Mouse (Mus musculus) embryo, embryonic 11 days (tissue): ENCODE results near the gene Adamtsl1.

Source experiments
- DNase-seq: peaks from one replicate; pipeline ENCODE4 v3.0.0-alpha.2; 2015

Adamtsl1 gene

DNA sequence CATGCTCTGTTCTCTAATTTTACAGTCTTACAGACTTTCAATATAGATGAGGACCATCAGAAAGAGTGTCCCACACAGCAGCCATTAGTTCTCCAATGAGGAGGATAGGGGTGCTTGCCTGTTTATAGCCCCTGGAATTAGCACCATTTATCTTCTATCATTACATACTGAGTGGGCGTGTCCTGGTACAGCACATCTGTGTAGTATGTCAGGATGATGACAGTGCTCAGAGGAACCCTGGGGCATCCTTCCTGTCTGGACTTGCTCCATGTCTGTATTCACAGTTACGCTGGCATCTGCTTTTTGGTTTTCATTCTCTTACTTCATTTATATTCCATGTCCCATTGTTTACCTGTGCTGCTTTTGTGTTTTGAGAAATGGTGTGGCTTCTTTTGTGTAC is 304.5 kb downstream of the Adamtsl1 start:
- no peak for DNase-seq

DNA sequence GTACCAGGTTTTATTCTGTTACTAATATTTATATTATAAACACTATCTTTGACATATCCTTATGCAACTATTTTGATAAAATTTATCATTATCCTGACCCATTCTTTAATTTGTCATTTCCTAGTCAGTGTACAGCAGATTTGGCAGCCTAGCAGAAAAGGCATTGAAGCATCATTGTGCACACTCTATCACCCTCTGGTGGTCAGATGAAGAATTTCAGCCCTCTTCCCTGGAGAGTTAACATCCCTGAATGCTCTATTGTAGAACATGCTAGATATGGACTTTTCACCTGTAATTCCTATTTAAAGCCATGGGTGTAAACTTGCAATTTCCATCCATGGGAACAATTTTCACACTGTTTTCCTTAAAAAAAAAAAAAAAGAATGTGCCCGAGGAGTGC is 305.2 kb downstream of the Adamtsl1 start:
- DNase-seq, result peak; percentile 62

DNA sequence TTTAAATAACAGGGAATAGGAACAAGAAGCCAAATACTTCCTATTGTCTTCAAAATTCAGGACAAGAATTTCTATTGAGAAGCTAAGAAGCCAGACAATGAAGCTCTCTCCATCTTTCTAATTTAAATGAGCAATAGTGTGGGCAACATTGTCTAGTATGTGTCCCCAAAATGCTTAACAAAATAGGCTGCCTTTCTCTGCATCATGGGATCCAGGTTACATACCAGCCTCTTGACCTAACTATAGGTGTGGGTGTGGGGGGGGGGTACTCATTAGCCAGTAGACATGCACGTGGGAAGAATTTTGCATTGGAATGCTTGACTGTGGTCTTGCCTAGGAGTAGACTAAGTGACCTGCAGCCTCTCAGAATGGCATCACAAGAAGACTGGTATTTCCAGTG is 305.9 kb downstream of the Adamtsl1 start:
- DNase-seq, result no peak

- DNase-seq, result no peak
Measured at GRCm38 (mm10) chr4:85823952-85824704, 310.2 kb downstream of the Adamtsl1 start.

DNA sequence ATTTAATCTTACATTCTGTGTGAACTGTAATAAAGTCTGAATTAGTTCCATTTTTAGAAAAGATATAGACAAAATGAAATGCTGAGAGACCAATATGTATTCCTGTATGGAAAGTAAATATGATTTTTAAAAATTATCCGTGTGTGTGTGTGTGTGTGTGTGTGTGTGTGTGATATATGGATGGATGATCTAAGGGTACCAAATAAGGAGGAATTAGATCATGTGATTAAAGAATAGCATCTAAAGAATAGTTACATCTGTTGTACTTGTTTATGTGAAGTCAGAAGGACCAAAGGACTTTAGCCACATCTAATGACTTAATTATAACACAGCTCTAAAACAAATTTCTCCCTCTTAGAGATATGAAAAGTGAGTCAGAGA is 310.7 kb downstream of the Adamtsl1 start:
- no peak for DNase-seq

DNA sequence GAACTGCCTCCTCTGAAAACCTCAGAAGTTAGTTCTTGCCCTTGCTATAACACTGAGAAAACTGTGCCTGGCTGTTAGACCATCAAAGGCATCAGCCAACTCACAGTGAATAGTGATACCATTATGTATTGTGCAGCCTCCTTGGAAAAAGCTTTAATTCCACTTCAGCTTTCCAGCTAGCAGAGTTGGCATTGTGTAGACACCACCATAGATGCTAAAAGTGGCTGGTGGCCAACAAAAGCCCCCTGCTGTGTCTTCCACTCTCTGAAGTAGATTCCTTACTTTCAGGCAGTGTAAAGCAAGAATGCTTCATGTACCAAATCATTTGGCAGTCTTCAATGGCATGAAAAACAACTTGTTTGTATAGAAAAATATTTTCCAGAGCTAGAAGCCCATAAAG is 323.1 kb downstream of the Adamtsl1 start:
- DNase-seq, result no peak

- DNase-seq, result no peak
Measured at GRCm38 (mm10) chr4:85837532-85837965, 323.6 kb downstream of the Adamtsl1 start.

- peak; percentile 27 for DNase-seq
Measured at GRCm38 (mm10) chr4:85838031-85838430, 324.1 kb downstream of the Adamtsl1 start.

GRCm38 (mm10) chr4:85842113-85842512 is 328.1 kb downstream of the Adamtsl1 start:
- DNase-seq, result no peak

DNA sequence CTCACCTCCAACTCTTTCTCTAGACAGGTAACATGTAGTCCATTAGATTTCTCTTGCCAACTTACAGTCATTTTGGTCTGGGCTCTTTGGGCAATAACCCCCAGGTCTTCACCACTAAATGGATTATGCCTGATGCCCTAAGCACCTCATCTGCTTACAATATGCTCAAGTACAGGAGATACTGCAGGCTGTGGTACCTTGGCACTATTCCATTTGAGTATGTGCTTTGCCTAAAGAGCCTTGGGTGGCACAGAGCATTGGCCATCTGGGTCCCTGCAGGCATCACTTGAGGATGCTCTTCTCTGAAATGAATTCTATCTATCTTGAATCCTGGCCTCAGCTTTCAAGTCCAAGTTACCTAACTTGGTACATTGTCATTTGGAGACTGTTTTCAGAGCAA is 330.4 kb downstream of the Adamtsl1 start:
- DNase-seq, result no peak

DNA sequence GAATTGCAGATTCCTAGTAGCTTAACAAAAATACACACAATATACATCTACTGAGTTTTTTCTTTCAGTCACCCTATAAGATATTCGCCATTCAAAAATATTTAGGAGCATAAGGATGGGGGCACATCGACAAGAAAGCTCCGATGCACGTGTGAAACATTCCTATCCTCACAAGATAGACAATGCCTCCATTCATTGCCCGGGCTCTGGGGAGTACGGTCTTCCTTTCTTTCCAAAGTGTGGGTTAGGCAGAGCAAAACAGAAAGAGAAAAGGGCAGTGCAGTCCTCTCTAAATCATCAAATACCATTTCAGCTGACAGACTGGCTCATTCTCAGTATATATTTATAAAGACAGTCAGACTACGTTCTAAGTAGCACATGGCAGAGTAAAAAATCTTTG is 332.0 kb downstream of the Adamtsl1 start:
- DNase-seq, result peak; percentile 59

GRCm38 (mm10) chr4:85853401-85853800 is 339.4 kb downstream of the Adamtsl1 start:
- DNase-seq, result no peak

DNA sequence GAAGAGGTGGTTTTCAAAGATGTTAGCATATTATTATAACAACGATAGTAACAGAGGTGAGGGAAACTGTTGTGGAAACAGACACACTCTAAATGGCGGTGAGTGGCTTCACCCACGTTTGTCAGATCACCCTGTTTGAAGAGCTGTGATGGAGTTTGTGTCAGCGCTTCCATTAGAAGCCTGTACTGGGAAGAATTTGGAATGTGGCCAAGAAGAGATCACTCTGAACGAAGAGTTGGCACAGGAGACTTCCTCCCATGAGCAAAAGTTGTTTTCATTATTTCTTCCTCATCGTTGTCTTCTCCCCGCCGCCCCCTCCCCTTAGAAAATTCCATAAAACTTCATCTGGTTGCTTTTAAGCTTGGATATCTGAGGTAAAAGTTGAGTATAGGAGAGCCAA is 340.5 kb downstream of the Adamtsl1 start:
- DNase-seq, result no peak

GRCm38 (mm10) chr4:85879376-85879775 is 365.4 kb downstream of the Adamtsl1 start:
- no peak for DNase-seq

GRCm38 (mm10) chr4:85881318-85881717 is 367.3 kb downstream of the Adamtsl1 start:
- DNase-seq, result no peak

GRCm38 (mm10) chr4:85884031-85884430 is 370.1 kb downstream of the Adamtsl1 start:
- DNase-seq, result no peak

- no peak for DNase-seq
Measured at GRCm38 (mm10) chr4:85889877-85890598, 376.1 kb downstream of the Adamtsl1 start.

- peak; percentile 14 for DNase-seq
Measured at GRCm38 (mm10) chr4:85901316-85901715, 387.3 kb downstream of the Adamtsl1 start.

DNA sequence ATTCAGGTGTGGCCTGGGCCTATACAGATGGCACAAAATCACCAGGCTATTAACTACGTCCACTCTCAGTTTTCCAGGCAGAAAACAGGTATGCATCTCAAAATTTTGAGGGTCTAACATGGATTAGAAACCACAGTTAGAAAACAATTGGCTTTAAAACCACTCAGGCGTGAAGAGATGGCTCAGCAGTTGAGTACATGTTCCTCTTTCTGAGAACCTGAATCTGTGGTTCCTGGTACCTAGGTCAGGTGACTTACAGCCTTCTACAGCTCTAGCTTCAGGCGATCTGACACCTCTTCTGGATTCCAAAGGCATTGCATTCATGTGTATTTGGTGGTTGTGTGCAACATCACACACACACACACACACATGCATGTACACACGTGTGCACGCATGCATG is 390.2 kb downstream of the Adamtsl1 start:
- DNase-seq, result no peak

DNA sequence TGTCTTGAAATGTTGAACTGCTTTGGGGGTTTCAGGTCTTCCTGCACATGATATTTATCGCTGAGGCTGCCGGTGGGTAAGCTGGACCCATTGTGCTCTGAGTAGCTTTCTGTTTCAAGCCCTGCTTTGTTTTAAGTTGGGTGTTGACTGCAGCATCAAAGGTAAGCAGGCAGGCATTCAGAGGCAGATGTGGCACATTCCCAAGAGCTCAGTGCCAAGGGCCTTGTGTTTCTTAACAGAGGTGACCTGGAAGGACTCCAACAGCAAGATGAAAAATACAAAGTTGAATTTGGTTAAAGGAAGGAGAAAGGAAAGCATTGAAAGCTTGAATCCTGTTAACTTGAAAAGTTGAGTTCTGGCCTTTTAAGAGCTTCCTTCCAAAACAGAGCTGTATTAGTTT is 402.1 kb downstream of the Adamtsl1 start:
- no peak for DNase-seq

GRCm38 (mm10) chr4:85918366-85918765 is 404.4 kb downstream of the Adamtsl1 start:
- DNase-seq, result no peak

DNA sequence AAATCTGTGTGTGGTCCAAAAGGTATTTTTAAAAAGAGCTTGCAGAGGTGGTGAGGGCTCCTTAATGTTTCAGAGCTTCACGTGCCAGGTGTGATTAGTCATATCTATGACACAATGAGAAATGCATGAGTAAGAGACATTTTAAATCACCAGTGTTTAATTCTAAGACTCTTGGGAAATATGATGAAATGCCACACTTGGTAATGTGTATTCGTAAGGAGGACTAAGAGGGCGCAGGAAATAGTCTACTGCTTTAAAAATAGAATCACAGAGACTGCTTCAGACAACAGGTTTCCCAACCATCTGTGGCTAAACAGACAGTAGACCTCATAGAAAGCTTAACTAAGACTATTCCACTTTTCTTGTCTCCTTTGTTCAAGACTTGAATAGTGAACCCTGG is 406.5 kb downstream of the Adamtsl1 start:
- no peak for DNase-seq

- DNase-seq, result no peak
Measured at GRCm38 (mm10) chr4:85922741-85923140, 408.8 kb downstream of the Adamtsl1 start.

DNA sequence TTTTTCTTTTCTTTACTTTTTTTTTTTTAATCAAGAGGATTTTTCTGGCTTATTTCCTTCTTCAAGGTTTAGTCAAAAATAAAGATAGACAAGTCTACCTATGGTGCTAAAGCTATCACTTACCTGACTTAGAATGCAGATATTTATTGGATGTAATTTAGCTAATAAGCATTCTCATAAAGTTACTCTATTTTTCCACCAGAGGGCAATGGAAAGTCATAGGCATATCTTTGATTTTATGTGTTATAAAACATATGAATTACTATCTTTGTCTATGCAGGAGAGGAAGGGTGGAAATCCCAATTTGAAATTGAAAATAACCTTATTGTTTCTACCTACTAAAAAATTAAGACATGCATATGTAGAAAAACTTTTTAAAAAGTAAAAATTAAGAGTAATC is 418.2 kb downstream of the Adamtsl1 start:
- no peak for DNase-seq

DNA sequence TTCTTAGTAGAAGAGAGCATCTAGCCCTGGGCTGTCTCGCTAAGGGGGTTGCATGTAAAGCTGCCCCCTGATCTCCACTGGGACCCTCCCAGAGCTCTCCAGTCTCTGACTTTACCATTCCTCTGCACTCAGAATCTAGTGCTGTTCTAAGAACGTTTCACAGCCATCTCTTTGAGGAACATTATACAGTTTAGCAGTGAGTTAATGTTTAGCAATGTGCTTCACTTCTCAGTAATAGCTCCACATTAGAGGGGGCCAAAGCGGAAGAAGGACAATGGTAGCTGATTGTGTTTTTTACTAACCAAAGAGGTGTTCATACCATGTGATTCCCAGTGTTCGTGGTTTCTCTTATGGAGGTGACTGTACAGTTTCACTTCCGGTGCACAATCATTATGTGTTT is 425.5 kb downstream of the Adamtsl1 start:
- DNase-seq, result no peak
